Mouse (Mus musculus) 3T3-L1 (cell line): ENCODE measurements around the gene Bnipl.
A peak's percentile ranks its signal among the peaks of the same experiment; 100 is the strongest.
"Not testable (repeated sequence)": the region's sequence is repeated elsewhere in the genome, so short reads cannot be mapped to it uniquely, and the experiment has no call there.

Experiments used
- DNase-seq: peaks from one replicate; pipeline ENCODE4 v3.0.0-alpha.2; 2015; ENCODE audit warnings: low read depth, low spot score

Bnipl gene

GRCm38 (mm10) chr3:95216655-95217254 lies 34.2 kb downstream of the Bnipl start:
- no peak for DNase-seq

GRCm38 (mm10) chr3:95213609-95213975 lies 37.4 kb downstream of the Bnipl start:
- DNase-seq: no peak

DNA sequence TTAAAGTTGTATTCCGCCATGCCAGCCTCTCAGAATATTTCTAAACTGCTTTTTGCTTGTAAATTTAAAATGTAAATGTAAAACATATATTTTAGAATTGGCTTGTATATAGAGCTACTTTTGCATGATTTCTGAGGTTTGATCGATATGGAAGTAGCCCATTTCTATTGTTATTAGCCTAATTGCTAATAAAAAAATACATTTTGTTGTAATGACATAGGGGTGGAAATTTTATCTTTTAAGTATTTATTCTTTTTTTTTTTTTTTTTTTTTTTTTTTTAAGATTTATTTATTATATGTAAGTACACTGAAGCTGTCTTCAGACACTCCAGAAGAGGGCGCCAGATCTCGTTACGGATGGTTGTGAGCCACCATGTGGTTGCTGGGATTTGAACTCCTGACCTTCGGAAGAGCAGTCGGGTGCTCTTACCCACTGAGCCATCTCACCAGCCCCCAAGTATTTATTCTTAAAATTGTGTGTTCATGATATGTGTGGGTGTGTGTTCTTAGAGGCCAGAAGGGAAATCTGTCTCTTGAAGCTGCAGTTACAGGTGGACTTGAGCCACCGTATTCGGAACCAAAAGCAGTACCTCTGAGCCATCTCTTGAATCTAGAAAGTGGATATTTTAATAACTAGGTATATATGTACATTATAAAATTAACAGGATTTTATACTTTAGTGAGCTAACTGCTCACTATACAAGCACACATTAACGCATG lies 37.9 kb downstream of the Bnipl start:
- not testable (repeated sequence) for DNase-seq

- DNase-seq: no peak
Measured at GRCm38 (mm10) chr3:95210585-95210984, 40.4 kb downstream of the Bnipl start.

DNA sequence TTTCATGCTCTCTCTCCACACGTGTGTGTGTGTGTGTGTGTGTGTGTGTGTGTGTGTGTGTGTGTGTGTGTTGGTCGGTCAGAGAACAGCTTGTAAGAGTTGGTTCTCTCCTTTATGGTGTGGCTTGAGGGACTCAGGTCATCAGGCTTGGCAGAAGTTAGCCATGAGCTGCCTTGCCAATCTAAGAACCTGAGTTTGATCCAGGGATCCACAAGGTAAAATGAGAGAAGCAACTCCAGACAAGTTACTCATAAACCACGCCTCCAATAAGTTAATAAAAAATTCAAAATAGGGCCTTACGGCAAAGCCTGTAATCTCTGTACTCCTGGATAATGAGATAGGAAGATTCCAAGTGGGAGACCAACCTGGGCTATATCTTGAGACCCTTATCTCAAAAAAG lies 42.7 kb downstream of the Bnipl start:
- no peak for DNase-seq

GRCm38 (mm10) chr3:95203880-95204279 lies 47.1 kb downstream of the Bnipl start:
- DNase-seq: no peak

GRCm38 (mm10) chr3:95200562-95200961 lies 50.4 kb downstream of the Bnipl start:
- DNase-seq: no peak

DNA sequence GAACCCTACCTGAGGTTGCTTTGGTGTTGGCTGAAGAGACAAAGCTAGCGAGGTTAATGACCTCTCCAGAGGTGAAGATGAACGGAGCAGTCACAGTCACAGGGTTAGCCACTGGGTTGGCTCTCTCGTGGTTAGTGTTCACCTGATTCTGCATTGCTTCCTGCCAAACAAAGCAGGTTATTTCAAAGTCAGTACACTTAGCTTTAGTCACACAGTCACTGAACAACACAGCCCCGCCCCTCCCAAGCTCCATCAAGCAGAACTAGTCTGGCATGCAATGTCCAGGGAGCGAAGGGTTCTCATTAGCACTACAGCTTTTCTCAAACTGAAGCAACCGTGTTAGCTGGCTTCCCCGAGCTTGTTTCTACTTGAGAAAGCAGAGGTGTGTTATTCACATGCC lies 50.9 kb downstream of the Bnipl start:
- DNase-seq: no peak

DNA sequence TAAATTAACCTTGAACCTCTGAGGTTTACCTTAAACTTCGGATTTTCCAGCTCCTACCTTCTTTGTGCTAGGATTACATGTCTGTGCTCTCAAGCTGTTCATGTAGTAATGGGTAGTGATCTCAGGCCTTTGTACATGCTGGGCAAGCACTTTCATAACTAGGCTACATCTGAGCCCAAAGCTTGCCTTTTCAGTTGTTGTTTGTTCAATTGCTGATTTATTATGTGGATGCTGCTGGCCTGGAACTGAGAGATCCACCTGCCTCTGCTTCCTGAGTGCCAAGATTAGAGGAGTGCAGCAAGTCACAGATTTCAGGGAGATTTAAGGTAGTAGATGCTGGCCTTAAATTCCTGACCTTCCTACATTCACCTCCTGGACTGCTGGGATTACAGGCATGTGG lies 51.9 kb downstream of the Bnipl start:
- DNase-seq: no peak

DNA sequence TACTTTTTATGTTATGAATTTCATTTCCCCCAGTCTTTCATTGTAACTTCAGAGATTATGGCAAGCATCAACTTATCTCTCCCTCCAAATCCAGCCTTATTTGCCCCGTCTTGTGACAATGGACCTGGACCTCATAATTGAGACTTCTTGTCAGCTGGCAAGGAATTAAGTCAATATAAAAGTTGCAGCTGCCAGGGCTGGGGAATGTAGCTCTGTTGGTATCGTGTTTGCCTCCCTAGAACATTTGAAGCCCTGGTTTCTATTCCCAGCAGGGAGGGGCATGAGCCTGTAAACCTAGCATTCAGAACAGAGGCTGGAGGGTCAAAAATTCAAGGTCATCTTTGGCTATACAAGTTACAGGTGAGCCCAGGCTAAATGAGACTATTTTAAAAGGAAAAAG lies 55.2 kb downstream of the Bnipl start:
- no peak for DNase-seq

GRCm38 (mm10) chr3:95194721-95195135 lies 56.3 kb downstream of the Bnipl start:
- peak; percentile 94 for DNase-seq
